In genomic region chr3:35819887-35820286, GRCm38 (mm10) we compare ENCODE assay signal across 15 mouse cellular contexts.
"Had no signal": no experiment of that assay in that cellular context is flagged by ENCODE, and none has a peak within 500 bp of the region (broad histone marks: within the 10 kb centered on the region; RNA-seq: fewer than 3 reads in every experiment).

No protein-coding gene starts in this region.

- H3K9ac ChIP-seq: neural tube, embryonic 15.5 days; stomach, embryonic 15.5 days had no signal

- H3K27me3 ChIP-seq: neural tube, embryonic 15.5 days; stomach, embryonic 15.5 days had no signal

- H3K9me3 ChIP-seq: neural tube, embryonic 15.5 days; stomach, embryonic 15.5 days had no signal

- H3K4me1 ChIP-seq: neural tube, embryonic 15.5 days; stomach, embryonic 15.5 days had no signal

- H3K4me3 ChIP-seq: neural tube, embryonic 15.5 days; stomach, embryonic 15.5 days had no signal

- H3K27ac ChIP-seq: neural tube, embryonic 15.5 days; stomach, embryonic 15.5 days; stomach, postnatal 0 days had no signal

- DNase-seq: retina, postnatal 1 day; right cerebral cortex, adult 18-20 months; right cerebral cortex, postnatal 14 days; right cerebral cortex, postnatal 25 days; right cerebral cortex, postnatal 4 days; spleen, adult 18-20 months; thymus, adult 18-20 months; thymus, adult 2 months; thymus, postnatal 14 days; thymus, postnatal 25 days; thymus, postnatal 36 days; thymus, postnatal 4 days had no signal

- H3K4me2 ChIP-seq: neural tube, embryonic 15.5 days; stomach, embryonic 15.5 days had no signal
